Mouse (Mus musculus) hindbrain, embryonic 15.5 days (tissue): ENCODE measurements around the gene Jmjd8. TPM values are rescaled to one million over a fixed set of nuclear protein-coding genes. Genes with fewer than 3 reads are reported as not detected.

Experiments
- ATAC-seq: fragments of 200-750 bp; cut with Nextera tagmentation; 2 replicates; pipeline ENCODE4 v1.8.0; 2017; ENCODE audit warnings: low read depth, moderate number of reproducible peaks, moderate TSS enrichment; ENCODE audit not compliant: low FRiP score
- H3K27ac ChIP-seq: fragments of 300-500 bp; sonication (generic); replicated peaks from 2 replicates; pipeline ENCODE4 v1.5.1; 2015; ENCODE audit warnings: mild to moderate bottlenecking, inconsistent platforms
- H3K27me3 ChIP-seq: fragments of 300-500 bp; sonication (generic); 2 replicates; pipeline ENCODE4 v1.6.1; 2015; ENCODE audit warnings: control low read depth, inconsistent platforms
- H3K36me3 ChIP-seq: fragments of 300-500 bp; sonication (generic); 2 replicates; pipeline ENCODE4 v1.6.1; 2015; ENCODE audit warnings: control low read depth, inconsistent platforms
- H3K4me1 ChIP-seq: fragments of 300-500 bp; sonication (generic); replicated peaks from 2 replicates; pipeline ENCODE4 v1.6.1; 2015; ENCODE audit warnings: control low read depth, inconsistent platforms
- H3K4me2 ChIP-seq: fragments of 300-500 bp; sonication (generic); 2 replicates; pipeline ENCODE4 v1.6.1; 2015; ENCODE audit warnings: moderate library complexity, mild to moderate bottlenecking, inconsistent platforms
- H3K4me3 ChIP-seq: fragments of 300-500 bp; sonication (generic); 2 replicates; pipeline ENCODE4 v1.5.1; 2015; ENCODE audit warnings: mild to moderate bottlenecking, inconsistent platforms
- H3K9ac ChIP-seq: fragments of 300-500 bp; sonication (generic); 2 replicates; pipeline ENCODE4 v1.6.1; 2015; ENCODE audit warnings: inconsistent platforms
- H3K9me3 ChIP-seq: fragments of 300-500 bp; sonication (generic); 2 replicates; pipeline ENCODE4 v1.6.1; 2016; ENCODE audit warnings: control low read depth, inconsistent platforms
- WGBS: fragments of 180-500 bp; shearing (Covaris S2); methylation state at CpG from one replicate; pipeline ENCODE4 v1.1.7; 2015; 5-methylcytosine and 5-hydroxymethylcytosine counted together
- polyA plus RNA-seq: library from polyadenylated mRNA; unstranded; fragments of >200 nt; fragmentation: Nextera tagmentation; extraction: Ambion mirVana; gene quantifications from 2 replicates; pipeline ENCODE4 v1.2.1, GENCODE M21; 2015

Gene Jmjd8
- polyA plus RNA-seq, 1 experiment from 2014 or later = 55.0 TPM

DNA sequence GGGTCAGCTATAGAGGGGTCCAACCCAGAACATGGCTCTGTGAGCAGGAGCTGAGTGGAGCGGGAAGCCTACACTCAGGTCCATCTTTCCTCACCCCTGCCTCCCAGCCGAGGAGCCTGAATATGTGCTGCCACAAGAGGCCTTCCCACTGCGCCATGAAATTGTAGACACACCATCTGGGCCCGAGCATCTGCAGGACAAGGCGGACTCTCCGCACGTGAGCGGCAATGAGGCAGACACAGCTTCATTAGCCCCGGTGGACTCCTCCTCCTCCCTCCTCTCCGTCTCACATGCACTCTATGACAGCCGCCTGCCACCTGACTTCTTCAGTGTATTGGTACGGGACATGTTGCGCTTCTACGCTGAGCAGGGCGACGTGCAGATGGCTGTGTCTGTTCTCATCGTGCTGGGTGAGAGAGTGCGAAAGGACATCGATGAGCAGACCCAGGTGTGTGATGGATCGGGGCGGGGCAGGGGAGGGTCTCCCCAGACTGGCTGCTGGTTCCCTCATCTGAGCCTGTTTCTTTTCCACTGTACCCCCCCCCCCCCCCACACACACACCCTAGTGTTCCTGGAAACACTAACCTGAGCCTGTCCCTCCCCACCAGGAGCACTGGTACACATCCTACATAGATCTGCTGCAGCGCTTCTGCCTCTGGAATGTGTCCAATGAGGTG, 983 bp upstream of the Jmjd8 start:
- no peak overlapping the region for H3K9ac ChIP-seq
- H3K4me1 ChIP-seq = peaks cover 85% of the 10 kb centered on the region
- no peak overlapping the region for H3K4me3 ChIP-seq

DNA sequence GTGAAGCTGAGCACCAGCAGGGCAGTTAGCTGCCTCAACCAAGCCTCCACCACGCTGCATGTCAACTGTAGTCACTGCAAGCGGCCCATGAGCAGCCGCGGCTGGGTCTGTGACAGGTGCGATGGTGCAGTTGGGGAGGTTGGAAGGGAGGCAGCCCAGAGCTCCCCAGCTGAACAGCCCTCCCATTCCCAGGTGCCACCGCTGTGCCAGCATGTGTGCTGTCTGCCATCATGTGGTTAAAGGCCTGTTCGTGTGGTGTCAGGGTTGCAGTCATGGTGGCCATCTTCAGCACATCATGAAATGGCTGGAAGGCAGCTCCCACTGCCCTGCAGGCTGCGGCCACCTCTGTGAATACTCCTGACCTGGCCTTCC, 458 bp upstream of the Jmjd8 start:
- Histone ChIP-seq H3K4me2 (peak overlapping the region; percentile 92), H3K4me3 (peak overlapping the region; percentile 69), H3K4me1 (peaks cover 82% of the 10 kb centered on the region), H3K9ac (peak overlapping the region; percentile 85), H3K9me3 (no peaks in the 10 kb centered on the region), H3K27me3 (no peaks in the 10 kb centered on the region), H3K27ac (peak overlapping the region; percentile 92), H3K36me3 (peaks cover 28% of the 10 kb centered on the region)
- 86% methylated on average over 8 of the region's 8 CpGs for WGBS
- no peak; the same call in 1 of the 2 replicates for ATAC-seq

More for the DNA sequence above, 983 bp upstream of the Jmjd8 start:
- Histone ChIP-seq H3K9me3 (no peaks in the 10 kb centered on the region), H3K4me2 (peak overlapping the region; percentile 92), H3K27ac (peak overlapping the region; percentile 92; the same call in 1 of the 2 replicates), H3K27me3 (no peaks in the 10 kb centered on the region), H3K36me3 (peaks cover 28% of the 10 kb centered on the region)
- no peak for ATAC-seq
- WGBS = 85% methylated on average over 22 of the region's 22 CpGs

DNA sequence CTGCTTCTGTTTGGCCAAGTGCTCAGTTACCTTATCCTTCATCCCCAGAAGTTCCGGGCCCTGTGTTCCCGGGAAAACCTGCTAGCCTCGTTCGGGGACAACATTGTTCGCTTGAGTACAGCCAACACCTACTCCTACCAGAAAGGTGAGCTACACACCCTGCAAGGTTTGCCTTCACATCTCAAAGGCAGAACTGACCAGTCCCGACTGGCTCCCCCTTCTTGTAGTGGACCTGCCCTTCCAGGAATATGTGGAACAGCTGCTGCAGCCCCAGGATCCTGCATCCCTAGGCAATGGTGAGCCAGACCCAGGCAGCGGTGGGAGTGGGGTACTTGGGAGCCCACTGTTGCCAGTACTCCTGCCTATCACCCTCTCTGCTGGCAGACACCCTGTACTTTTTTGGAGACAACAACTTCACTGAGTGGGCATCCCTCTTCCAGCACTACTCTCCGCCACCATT, 921 bp downstream of the Jmjd8 start:
- ATAC-seq = no peak
- 38% methylated on average over 8 of the region's 8 CpGs for WGBS
- H3K36me3 ChIP-seq = peaks cover 28% of the 10 kb centered on the region
- H3K4me3 ChIP-seq = peak overlapping the region; percentile 69
- H3K9me3 ChIP-seq = no peaks in the 10 kb centered on the region
- peak overlapping the region; percentile 92 for H3K27ac ChIP-seq
- H3K4me2 ChIP-seq = peak overlapping the region; percentile 92
- H3K4me1 ChIP-seq = peaks cover 84% of the 10 kb centered on the region
- H3K27me3 ChIP-seq = no peaks in the 10 kb centered on the region
- H3K9ac ChIP-seq = peak overlapping the region; percentile 85

DNA sequence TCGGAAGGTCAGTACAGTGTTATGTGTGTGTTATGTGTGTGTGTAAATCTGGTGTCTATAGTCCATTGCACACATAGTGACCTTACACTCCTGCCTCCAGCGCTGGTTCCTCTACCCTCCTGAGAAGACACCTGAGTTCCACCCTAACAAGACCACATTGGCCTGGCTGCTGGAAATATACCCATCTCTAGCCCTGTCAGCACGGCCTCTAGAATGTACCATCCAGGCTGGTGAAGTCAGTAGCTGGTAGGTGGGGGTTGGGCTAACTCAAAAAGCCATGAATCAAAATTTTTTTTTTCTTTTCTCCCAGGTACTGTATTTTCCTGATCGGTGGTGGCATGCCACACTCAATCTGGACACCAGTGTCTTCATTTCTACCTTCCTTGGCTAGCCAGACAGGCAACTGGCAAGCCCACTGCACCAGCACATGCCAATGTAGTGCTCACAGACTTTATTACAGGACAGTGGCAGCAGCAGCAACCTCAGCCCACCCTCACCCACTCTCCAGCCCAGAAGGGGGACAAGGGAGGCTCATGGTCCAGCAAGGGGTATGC, 1.6 kb downstream of the Jmjd8 start:
- no peaks in the 10 kb centered on the region for H3K27me3 ChIP-seq
- 87% methylated on average over 4 of the region's 4 CpGs for WGBS
- H3K4me3 ChIP-seq = peak overlapping the region; percentile 69
- no peak overlapping the region for H3K9ac ChIP-seq
- peaks cover 84% of the 10 kb centered on the region for H3K4me1 ChIP-seq
- no peak for ATAC-seq
- H3K4me2 ChIP-seq = peak overlapping the region; percentile 92
- no peak overlapping the region for H3K27ac ChIP-seq
- H3K9me3 ChIP-seq = no peaks in the 10 kb centered on the region
- peaks cover 28% of the 10 kb centered on the region for H3K36me3 ChIP-seq

DNA sequence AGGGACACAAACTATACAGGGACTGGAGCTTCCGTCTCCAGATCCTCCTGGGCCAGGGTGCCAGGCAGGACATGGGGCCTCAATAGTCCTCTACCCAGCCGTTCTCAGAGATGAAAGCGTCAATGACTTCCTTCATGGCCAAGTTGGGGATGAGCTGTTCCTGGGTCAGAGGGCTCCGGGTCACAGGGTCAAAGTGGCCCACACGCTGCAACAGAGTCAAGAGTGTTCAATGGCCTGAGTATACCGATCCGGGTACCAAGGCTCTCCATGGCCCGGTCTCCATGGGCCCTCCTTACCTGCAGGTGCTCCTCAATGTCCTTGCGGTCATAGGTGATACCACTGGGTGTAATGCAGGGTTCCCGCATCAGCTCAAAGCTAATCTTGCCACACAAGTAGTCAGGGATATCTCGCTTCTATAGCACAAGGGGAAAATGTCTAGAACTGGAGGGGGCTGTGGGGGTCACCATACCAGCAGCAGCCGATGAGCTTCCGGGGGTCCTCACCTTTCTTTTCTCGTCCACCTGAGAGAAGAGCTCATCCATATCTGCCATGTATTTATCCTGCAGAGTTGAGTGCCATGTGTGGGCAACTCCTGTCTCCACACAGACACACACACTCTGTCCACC, 2.3 kb downstream of the Jmjd8 start:
- Histone ChIP-seq H3K4me1 (peaks cover 84% of the 10 kb centered on the region), H3K36me3 (peaks cover 28% of the 10 kb centered on the region), H3K4me3 (peak overlapping the region; percentile 57; the same call in 1 of the 2 replicates), H3K27ac (no peak overlapping the region), H3K27me3 (no peaks in the 10 kb centered on the region), H3K4me2 (peak overlapping the region; percentile 92), H3K9ac (0 out of 2 replicates have a peak overlapping the region, but pooled peaks have one; percentile 70), H3K9me3 (no peaks in the 10 kb centered on the region)
- WGBS = 88% methylated on average over 14 of the region's 14 CpGs
- ATAC-seq = no peak

DNA sequence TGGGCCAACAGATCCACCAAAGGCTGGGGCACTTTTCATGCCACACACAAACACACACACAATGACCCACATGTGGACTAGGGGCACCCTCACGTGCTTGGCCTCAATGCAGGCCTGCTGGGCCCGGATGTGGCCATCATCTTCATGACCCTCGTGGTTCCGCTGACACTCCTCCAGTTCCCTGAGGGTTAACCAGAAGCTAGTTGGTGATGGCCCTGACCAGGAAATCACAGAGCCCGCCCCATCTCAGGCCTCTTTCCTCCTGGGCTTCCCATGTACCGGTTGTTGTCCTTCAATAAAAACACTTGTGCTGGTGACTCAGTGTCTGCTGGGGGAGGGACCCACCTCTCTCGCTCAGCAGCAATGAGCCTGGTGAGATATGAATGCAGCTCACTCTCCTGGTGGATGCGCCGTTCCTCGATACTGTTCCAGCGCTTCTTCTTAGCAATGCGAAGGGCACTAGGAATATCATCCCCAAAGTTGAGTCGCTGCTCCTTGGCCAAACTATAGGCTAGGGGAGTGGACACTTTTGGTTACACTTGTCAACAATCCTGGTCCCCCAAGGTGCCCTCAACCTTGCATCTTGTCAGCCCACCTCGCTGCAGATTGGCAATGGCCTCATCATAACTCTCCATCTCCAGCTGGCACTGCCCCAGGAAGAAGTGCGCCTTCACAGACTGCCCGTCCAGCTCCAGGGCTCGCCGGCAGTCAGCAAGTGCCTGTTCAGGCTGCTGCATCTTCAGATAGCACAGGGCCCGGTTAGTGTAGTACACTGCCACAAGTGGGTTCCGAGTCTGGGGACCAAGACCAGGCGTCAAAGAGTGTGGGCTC, 3.0 kb downstream of the Jmjd8 start:
- Histone ChIP-seq H3K36me3 (peaks cover 26% of the 10 kb centered on the region), H3K9ac (peak overlapping the region; percentile 70), H3K4me3 (peak overlapping the region; percentile 57), H3K4me1 (peaks cover 85% of the 10 kb centered on the region), H3K4me2 (peak overlapping the region; percentile 92), H3K9me3 (no peaks in the 10 kb centered on the region), H3K27ac (peak overlapping the region; percentile 98), H3K27me3 (no peaks in the 10 kb centered on the region)
- 63% methylated on average over 21 of the region's 21 CpGs for WGBS
- no peak for ATAC-seq

DNA sequence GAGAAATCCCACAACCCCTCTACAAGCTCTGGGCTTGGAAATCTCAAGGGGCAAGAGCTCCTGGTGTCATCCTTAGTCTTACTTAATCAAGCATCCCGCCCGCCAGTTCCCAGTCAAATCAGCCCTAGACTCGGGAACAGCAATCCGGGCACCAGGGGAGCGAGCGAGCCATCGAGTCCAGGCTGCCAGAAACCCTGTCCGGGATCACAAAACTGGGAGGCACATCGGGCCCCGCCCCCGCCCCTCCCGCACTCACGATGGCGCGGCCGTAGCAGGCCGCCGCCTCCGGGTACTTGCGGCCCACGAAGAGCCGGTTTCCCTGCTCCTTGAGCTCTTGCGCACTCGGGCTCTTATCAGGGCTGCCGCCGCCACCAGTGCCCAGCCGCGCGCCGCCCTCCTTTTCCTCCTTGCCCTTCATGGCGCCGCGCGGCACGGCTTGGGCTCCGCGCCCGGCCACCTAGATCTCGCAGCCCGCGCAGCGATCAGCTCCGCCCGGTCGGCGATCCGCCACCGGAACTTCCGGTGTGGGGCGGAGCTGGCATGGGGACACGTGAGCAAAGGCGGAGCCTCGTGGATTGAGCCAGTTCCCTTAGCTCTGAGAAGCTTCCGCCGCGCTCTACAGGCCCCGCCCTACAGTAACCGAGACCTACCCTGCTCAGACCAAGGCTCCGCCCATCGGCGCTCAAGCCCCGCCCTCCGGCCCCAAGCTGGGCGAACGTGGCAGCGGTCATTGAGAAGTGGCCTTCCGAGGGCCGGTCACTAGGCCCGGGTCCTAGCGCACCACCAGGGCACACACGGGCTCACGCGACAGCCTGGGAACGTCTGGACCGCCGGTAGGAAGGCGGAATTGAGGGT, 4.0 kb downstream of the Jmjd8 start:
- Histone ChIP-seq H3K36me3 (peaks cover 16% of the 10 kb centered on the region), H3K9ac (peak overlapping the region; percentile 70), H3K27me3 (no peaks in the 10 kb centered on the region), H3K4me3 (peak overlapping the region; percentile 57), H3K4me1 (peaks cover 85% of the 10 kb centered on the region), H3K9me3 (no peaks in the 10 kb centered on the region), H3K4me2 (peak overlapping the region; percentile 92), H3K27ac (peak overlapping the region; percentile 98)
- under 1% methylated on average over 72 of the region's 77 CpGs for WGBS
- peak; percentile 92 for ATAC-seq

DNA sequence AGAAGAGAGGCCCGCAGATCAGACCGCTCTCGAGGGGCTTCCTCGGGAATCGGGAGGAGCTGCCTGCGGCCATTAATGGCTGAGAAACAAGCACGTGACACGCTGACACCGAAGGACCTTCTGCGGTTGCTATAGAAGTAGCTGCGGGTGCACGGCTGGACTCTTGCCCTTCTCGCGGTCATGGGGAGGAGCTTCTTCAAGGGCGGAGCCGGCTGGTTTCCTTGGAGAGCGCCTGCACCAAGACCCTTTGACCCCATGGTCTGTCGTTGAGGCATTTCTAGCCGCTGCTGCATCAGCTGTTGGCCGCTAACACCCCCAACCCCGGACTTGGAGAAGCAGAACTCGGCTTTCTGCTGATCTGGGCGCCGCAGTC, 4.6 kb downstream of the Jmjd8 start, which contains the start of gene Stub1:
Stub1 (minus strand) TSS at position 114 of the 373 bp plus-strand sequence.
- WGBS = under 1% methylated on average over 24 of the region's 24 CpGs
- peak within 1 kb of the TSS; percentile 57 for H3K4me3 ChIP-seq
- H3K36me3 ChIP-seq = peaks cover 16% of the 10 kb centered on the region
- peaks cover 85% of the 10 kb centered on the region for H3K4me1 ChIP-seq
- no peaks in the 10 kb centered on the region for H3K27me3 ChIP-seq
- H3K27ac ChIP-seq = peak within 1 kb of the TSS; percentile 98
- H3K4me2 ChIP-seq = peak within 1 kb of the TSS; percentile 92
- H3K9me3 ChIP-seq = no peaks in the 10 kb centered on the region
- no peak; the same call in none of the 2 replicates for ATAC-seq
- H3K9ac ChIP-seq = peak within 1 kb of the TSS; percentile 70

DNA sequence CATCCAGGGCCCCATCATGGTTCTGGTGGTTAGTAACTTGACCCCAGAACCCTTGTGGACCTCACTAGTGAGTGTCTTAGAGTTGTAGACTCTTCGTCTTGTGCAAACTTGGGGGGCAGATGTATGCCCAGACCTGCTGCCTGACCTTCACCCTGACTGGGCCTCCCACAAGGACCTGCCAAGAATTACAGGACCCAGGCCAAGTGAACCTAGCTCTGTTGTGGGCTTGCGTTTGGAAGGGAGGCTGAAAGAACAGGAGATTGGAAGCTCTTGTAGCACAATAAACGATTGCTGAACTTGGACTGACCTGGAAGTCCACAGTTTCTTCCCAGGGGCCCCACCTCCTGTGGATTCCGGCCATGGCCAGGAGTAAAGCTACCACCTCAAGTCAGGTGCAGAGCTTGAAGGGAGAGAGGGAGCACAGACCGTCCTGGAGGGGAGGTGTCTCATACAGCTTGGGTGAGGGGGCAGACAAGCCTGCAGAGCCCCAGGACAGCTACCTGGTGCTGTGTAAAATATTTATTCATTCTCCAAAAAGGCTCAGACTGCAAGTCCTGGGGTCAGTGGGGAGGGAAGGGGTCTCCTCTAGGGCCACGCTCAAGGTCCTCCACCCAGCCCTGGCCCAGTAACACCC, 5.4 kb downstream of the Jmjd8 start:
- no peaks in the 10 kb centered on the region for H3K9me3 ChIP-seq
- peak overlapping the region; percentile 57 for H3K4me3 ChIP-seq
- 50% methylated on average over 6 of the region's 6 CpGs for WGBS
- peak overlapping the region; percentile 98 for H3K27ac ChIP-seq
- ATAC-seq = no peak
- peaks cover 19% of the 10 kb centered on the region for H3K36me3 ChIP-seq
- no peaks in the 10 kb centered on the region for H3K27me3 ChIP-seq
- peak overlapping the region; percentile 92 for H3K4me2 ChIP-seq
- peak overlapping the region; percentile 70 for H3K9ac ChIP-seq
- H3K4me1 ChIP-seq = peaks cover 82% of the 10 kb centered on the region

DNA sequence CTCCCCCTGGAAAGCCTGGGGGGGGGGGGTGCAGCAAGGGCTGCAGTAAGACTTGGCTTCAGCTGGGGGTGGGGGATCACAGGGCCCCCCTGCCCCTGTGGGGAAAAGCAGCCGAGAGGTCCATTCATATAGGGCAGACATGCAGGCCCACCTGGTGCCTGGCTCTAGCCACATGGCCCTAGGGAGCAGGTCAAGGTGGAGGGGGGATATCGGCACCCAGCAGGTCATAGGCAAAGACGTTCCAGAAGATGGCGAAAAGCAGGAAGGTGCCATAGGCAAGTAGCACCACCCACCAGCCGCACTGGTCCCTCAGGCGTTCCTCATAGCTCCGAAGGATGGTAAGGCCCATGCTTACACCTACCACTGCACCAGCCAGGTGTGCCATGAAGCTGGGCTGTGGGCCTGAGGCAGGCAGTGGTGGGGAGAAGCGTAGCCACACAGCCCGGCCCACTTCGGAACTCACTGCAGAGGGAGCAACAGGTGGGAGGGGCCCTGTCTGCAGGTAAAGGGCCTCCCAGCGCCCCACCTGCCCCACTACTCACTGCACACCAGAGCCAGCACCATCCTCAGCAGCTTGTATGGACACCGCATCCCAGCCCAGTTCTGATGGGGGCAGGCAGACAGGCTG, 6.0 kb downstream of the Jmjd8 start:
- Histone ChIP-seq H3K4me3 (peak overlapping the region; percentile 57), H3K27ac (peak overlapping the region; percentile 98), H3K9ac (peak overlapping the region; percentile 70), H3K9me3 (no peaks in the 10 kb centered on the region), H3K4me2 (peak overlapping the region; percentile 92), H3K36me3 (peaks cover 25% of the 10 kb centered on the region), H3K27me3 (no peaks in the 10 kb centered on the region), H3K4me1 (peaks cover 76% of the 10 kb centered on the region)
- no peak for ATAC-seq
- 92% methylated on average over 11 of the region's 12 CpGs for WGBS
